Mouse (Mus musculus): Measurements from ENCODE around the gene Racgap1.

Gene Racgap1

GRCm38 (mm10) chr15:99590429-99591084 lies 60.9 kb downstream of the Racgap1 start, which contains the start of gene Aqp5:
Gene Aqp5 (plus strand): TSS chr15:99590782.
- DNase-seq (ENCODE audit: low read depth, low spot score), result no peak

GRCm38 (mm10) chr15:99589704-99590103 lies 61.8 kb downstream of the Racgap1 start:
- no peak for DNase-seq (ENCODE audit: low read depth, low spot score)

- DNase-seq (ENCODE audit: low read depth, low spot score), result no peak
Observed at GRCm38 (mm10) chr15:99589237-99589636, 62.2 kb downstream of the Racgap1 start.

GRCm38 (mm10) chr15:99586525-99586924 lies 64.9 kb downstream of the Racgap1 start:
- DNase-seq (ENCODE audit: low read depth, low spot score), result no peak

GRCm38 (mm10) chr15:99585741-99586140 lies 65.7 kb downstream of the Racgap1 start:
- DNase-seq (ENCODE audit: low read depth, low spot score), result no peak

GRCm38 (mm10) chr15:99584407-99585202 lies 66.9 kb downstream of the Racgap1 start:
- DNase-seq (ENCODE audit: low read depth, low spot score), result no peak

- DNase-seq (ENCODE audit: low read depth, low spot score), result no peak
Observed at GRCm38 (mm10) chr15:99583463-99584344, 67.8 kb downstream of the Racgap1 start.

GRCm38 (mm10) chr15:99578802-99579485 lies 72.5 kb downstream of the Racgap1 start, which contains the start of gene Aqp2:
Gene Aqp2 (plus strand): TSS chr15:99579055.
- DNase-seq (ENCODE audit: low read depth, low spot score), result no peak
